Mouse (Mus musculus) embryonic facial prominence, embryonic 13.5 days (tissue): ENCODE measurements at regions not wholly inside any gene's neighbourhood (a gene's known extent, or its start where the extent isn't known, plus 50 kb on each side); places are given as distances from the start of the nearest gene placed in this dataset.

Source experiments
- ATAC-seq: fragments of 200-750 bp; cut with Nextera tagmentation; 2 replicates; pipeline ENCODE4 v1.8.0; 2017; ENCODE audit warnings: low read depth; ENCODE audit not compliant: insufficient number of reproducible peaks, insufficient read depth, low FRiP score, low TSS enrichment
- H3K27ac ChIP-seq: fragments of 300-500 bp; sonication (generic); 2 replicates; pipeline ENCODE4 v1.5.1; 2015; ENCODE audit warnings: moderate library complexity, mild to moderate bottlenecking, inconsistent platforms
- H3K27me3 ChIP-seq: fragments of 300-500 bp; sonication (generic); 2 replicates; pipeline ENCODE4 v1.6.1; 2015; ENCODE audit warnings: mild to moderate bottlenecking, inconsistent platforms
- H3K36me3 ChIP-seq: fragments of 300-500 bp; sonication (generic); 2 replicates; pipeline ENCODE4 v1.6.1; 2015; ENCODE audit warnings: mild to moderate bottlenecking, inconsistent platforms
- H3K4me1 ChIP-seq: fragments of 300-500 bp; sonication (generic); 2 replicates; pipeline ENCODE4 v1.6.1; 2015; ENCODE audit warnings: inconsistent platforms
- H3K4me2 ChIP-seq: fragments of 300-500 bp; sonication (generic); 2 replicates; pipeline ENCODE4 v1.6.1; 2015; ENCODE audit warnings: moderate library complexity, mild to moderate bottlenecking, inconsistent platforms
- H3K4me3 ChIP-seq: fragments of 300-500 bp; sonication (generic); 2 replicates; pipeline ENCODE4 v1.5.1; 2015; ENCODE audit warnings: mild to moderate bottlenecking, inconsistent platforms
- H3K9ac ChIP-seq: fragments of 300-500 bp; sonication (generic); 2 replicates; pipeline ENCODE4 v1.6.1; 2015; ENCODE audit warnings: mild to moderate bottlenecking, inconsistent platforms
- H3K9me3 ChIP-seq: fragments of 300-500 bp; sonication (generic); 2 replicates; pipeline ENCODE4 v1.6.1; 2016; ENCODE audit warnings: inconsistent platforms
- WGBS: fragments of 180-500 bp; shearing (Covaris S2); methylation state at CpG from one replicate; pipeline ENCODE4 v1.1.7; 2015; ENCODE audit warnings: mixed read lengths; 5-methylcytosine and 5-hydroxymethylcytosine counted together

- WGBS: 89% methylated on average over 11 of the region's 11 CpGs
- peaks cover 17% of the 10 kb centered on the region for H3K4me1 ChIP-seq
- no peaks in the 10 kb centered on the region for H3K9me3 ChIP-seq
- no peak overlapping the region for H3K4me3 ChIP-seq
- no peaks in the 10 kb centered on the region for H3K27me3 ChIP-seq
- H3K4me2 ChIP-seq: no peak overlapping the region
- H3K27ac ChIP-seq: no peak overlapping the region
- no peaks in the 10 kb centered on the region for H3K36me3 ChIP-seq
- H3K9ac ChIP-seq: no peak overlapping the region
- ATAC-seq: no peak
Observed at GRCm38 (mm10) chr9:59193971-59194370, 97.4 kb upstream of the Adpgk start.

- no peak overlapping the region for H3K4me2 ChIP-seq
- H3K36me3 ChIP-seq: no peaks in the 10 kb centered on the region
- H3K4me3 ChIP-seq: no peak overlapping the region
- WGBS: 69% methylated on average over 9 of the region's 9 CpGs
- no peaks in the 10 kb centered on the region for H3K9me3 ChIP-seq
- no peak for ATAC-seq
- H3K4me1 ChIP-seq: peaks cover 12% of the 10 kb centered on the region
- no peak overlapping the region for H3K27ac ChIP-seq
- no peak overlapping the region for H3K9ac ChIP-seq
- peaks cover 20% of the 10 kb centered on the region for H3K27me3 ChIP-seq
Observed at GRCm38 (mm10) chr9:59189141-59189540, 102.2 kb upstream of the Adpgk start.

GRCm38 (mm10) chr9:59188411-59188810, 102.9 kb upstream of the Adpgk start:
- ATAC-seq: no peak
- H3K9me3 ChIP-seq: no peaks in the 10 kb centered on the region
- peaks cover 20% of the 10 kb centered on the region for H3K27me3 ChIP-seq
- no peaks in the 10 kb centered on the region for H3K36me3 ChIP-seq
- H3K27ac ChIP-seq: no peak overlapping the region
- H3K4me1 ChIP-seq: peaks cover 12% of the 10 kb centered on the region
- no peak overlapping the region for H3K9ac ChIP-seq
- no peak overlapping the region for H3K4me2 ChIP-seq
- 70% methylated on average over 4 of the region's 4 CpGs for WGBS
- H3K4me3 ChIP-seq: no peak overlapping the region

GRCm38 (mm10) chr9:59186326-59186725, 105.0 kb upstream of the Adpgk start:
- Histone ChIP-seq H3K9me3 (no peaks in the 10 kb centered on the region), H3K4me2 (no peak overlapping the region), H3K9ac (no peak overlapping the region), H3K4me3 (no peak overlapping the region), H3K36me3 (no peaks in the 10 kb centered on the region), H3K27me3 (peaks cover 20% of the 10 kb centered on the region), H3K27ac (no peak overlapping the region), H3K4me1 (peaks cover 26% of the 10 kb centered on the region)
- 17% methylated on average over 4 of the region's 4 CpGs for WGBS
- no peak for ATAC-seq

- no peak for ATAC-seq
- no peaks in the 10 kb centered on the region for H3K9me3 ChIP-seq
- no peak overlapping the region for H3K9ac ChIP-seq
- no peaks in the 10 kb centered on the region for H3K36me3 ChIP-seq
- H3K27ac ChIP-seq: no peak overlapping the region
- 53% methylated on average over 3 of the region's 3 CpGs for WGBS
- no peak overlapping the region for H3K4me3 ChIP-seq
- H3K4me2 ChIP-seq: no peak overlapping the region
- peaks cover 24% of the 10 kb centered on the region for H3K27me3 ChIP-seq
- H3K4me1 ChIP-seq: peaks cover 22% of the 10 kb centered on the region
Observed at GRCm38 (mm10) chr9:59184089-59184488, 107.3 kb upstream of the Adpgk start.

- H3K9ac ChIP-seq: no peak overlapping the region
- no peak overlapping the region for H3K4me2 ChIP-seq
- H3K36me3 ChIP-seq: no peaks in the 10 kb centered on the region
- H3K27me3 ChIP-seq: peaks cover 15% of the 10 kb centered on the region; the same call in 1 of the 2 replicates
- 49% methylated on average over 6 of the region's 6 CpGs for WGBS
- H3K4me3 ChIP-seq: no peak overlapping the region
- peaks cover 22% of the 10 kb centered on the region for H3K4me1 ChIP-seq
- no peak for ATAC-seq
- H3K9me3 ChIP-seq: no peaks in the 10 kb centered on the region
- no peak overlapping the region for H3K27ac ChIP-seq
Observed at GRCm38 (mm10) chr9:59182906-59183305, 108.5 kb upstream of the Adpgk start.

GRCm38 (mm10) chr9:59182490-59182889, 108.9 kb upstream of the Adpgk start:
- H3K9ac ChIP-seq: no peak overlapping the region
- peaks cover 22% of the 10 kb centered on the region for H3K4me1 ChIP-seq
- no peaks in the 10 kb centered on the region for H3K9me3 ChIP-seq
- no peaks in the 10 kb centered on the region for H3K36me3 ChIP-seq
- H3K4me2 ChIP-seq: no peak overlapping the region
- 48% methylated on average over 8 of the region's 8 CpGs for WGBS
- no peak overlapping the region for H3K4me3 ChIP-seq
- 0 out of 2 replicates have a peak, but pooled peaks cover 11% of the 10 kb centered on the region for H3K27me3 ChIP-seq
- no peak for ATAC-seq
- no peak overlapping the region for H3K27ac ChIP-seq

- no peaks in the 10 kb centered on the region for H3K36me3 ChIP-seq
- H3K4me2 ChIP-seq: no peak overlapping the region
- ATAC-seq: no peak
- no peaks in the 10 kb centered on the region; the same call in 1 of the 2 replicates for H3K9me3 ChIP-seq
- H3K9ac ChIP-seq: no peak overlapping the region
- H3K4me1 ChIP-seq: peaks cover 4% of the 10 kb centered on the region; the same call in 1 of the 2 replicates
- H3K4me3 ChIP-seq: no peak overlapping the region
- no peaks in the 10 kb centered on the region for H3K27me3 ChIP-seq
- H3K27ac ChIP-seq: no peak overlapping the region
- WGBS: 85% methylated on average over 2 of the region's 2 CpGs
Observed at GRCm38 (mm10) chr9:59171576-59171975, 119.8 kb upstream of the Adpgk start.

GRCm38 (mm10) chr9:59163390-59163976, 127.2 kb upstream of the Neo1 start:
- WGBS: 51% methylated on average over 6 of the region's 6 CpGs
- H3K4me3 ChIP-seq: no peak overlapping the region
- H3K27me3 ChIP-seq: no peaks in the 10 kb centered on the region
- H3K9ac ChIP-seq: no peak overlapping the region
- H3K9me3 ChIP-seq: no peaks in the 10 kb centered on the region
- H3K27ac ChIP-seq: no peak overlapping the region
- no peaks in the 10 kb centered on the region for H3K36me3 ChIP-seq
- H3K4me2 ChIP-seq: no peak overlapping the region
- ATAC-seq: no peak
- peaks cover 8% of the 10 kb centered on the region; the same call in 1 of the 2 replicates for H3K4me1 ChIP-seq

- Histone ChIP-seq H3K9ac (no peak overlapping the region), H3K4me2 (no peak overlapping the region), H3K4me1 (peaks cover 8% of the 10 kb centered on the region; the same call in 1 of the 2 replicates), H3K27me3 (no peaks in the 10 kb centered on the region), H3K9me3 (no peaks in the 10 kb centered on the region), H3K27ac (no peak overlapping the region), H3K4me3 (no peak overlapping the region), H3K36me3 (no peaks in the 10 kb centered on the region)
- no peak for ATAC-seq
- 29% methylated on average over 4 of the region's 4 CpGs for WGBS
Observed at GRCm38 (mm10) chr9:59162954-59163353, 126.7 kb upstream of the Neo1 start.

GRCm38 (mm10) chr9:59157663-59158062, 121.4 kb upstream of the Neo1 start:
- H3K4me3 ChIP-seq: no peak overlapping the region
- no peak overlapping the region for H3K9ac ChIP-seq
- no peaks in the 10 kb centered on the region for H3K4me1 ChIP-seq
- no peak for ATAC-seq
- H3K27ac ChIP-seq: no peak overlapping the region
- H3K9me3 ChIP-seq: no peaks in the 10 kb centered on the region
- H3K36me3 ChIP-seq: no peaks in the 10 kb centered on the region
- H3K4me2 ChIP-seq: no peak overlapping the region
- H3K27me3 ChIP-seq: no peaks in the 10 kb centered on the region
- WGBS: 67% methylated on average over 5 of the region's 5 CpGs

GRCm38 (mm10) chr9:59153945-59154344, 117.7 kb upstream of the Neo1 start:
- Histone ChIP-seq H3K36me3 (no peaks in the 10 kb centered on the region), H3K4me3 (no peak overlapping the region), H3K27ac (no peak overlapping the region), H3K27me3 (no peaks in the 10 kb centered on the region), H3K9me3 (no peaks in the 10 kb centered on the region), H3K9ac (no peak overlapping the region), H3K4me1 (no peaks in the 10 kb centered on the region), H3K4me2 (no peak overlapping the region)
- no peak for ATAC-seq
- WGBS: 62% methylated on average over 3 of the region's 3 CpGs
